Mouse (Mus musculus) adrenal gland, postnatal 4 days (tissue): ENCODE measurements around the gene Cx3cr1. TPM values are rescaled to one million over a fixed set of nuclear protein-coding genes. Genes with fewer than 3 reads are reported as not detected.
A peak's percentile ranks its signal among the peaks of the same experiment; 100 is the strongest.

Experiments
- DNase-seq, 2 experiments: peaks; one replicate each; pipeline ENCODE4 v3.0.0; 2021 to 2022; ENCODE audit warnings: low spot score in 2 of 2, mixed read lengths in 2 of 2
- total RNA-seq, 2 experiments: library from RNA; stranded (reverse); gene quantifications; 2 replicates each; pipeline ENCODE4 v1.2.3; 2021

Gene Cx3cr1
- total RNA-seq, 2 experiments from 2014 or later = 7.2 TPM

- DNase-seq = peak; percentile 71 to 90
Measured at GRCm38 (mm10) chr9:119894339-119895009, 175.2 kb downstream of the Cx3cr1 start, which contains the start of gene Wdr48. TSS of gene Wdr48 (plus strand) at chr9:119894878.

- DNase-seq = no peak
Measured at GRCm38 (mm10) chr9:119893881-119894280, 175.8 kb downstream of the Cx3cr1 start.

- no peak for DNase-seq
Measured at GRCm38 (mm10) chr9:119890692-119891091, 179.0 kb downstream of the Cx3cr1 start.

- DNase-seq = no peak
Measured at GRCm38 (mm10) chr9:119889446-119889845, 180.2 kb downstream of the Cx3cr1 start.

- DNase-seq = no peak
Measured at GRCm38 (mm10) chr9:119888843-119889246, 180.8 kb downstream of the Cx3cr1 start.

GRCm38 (mm10) chr9:119887144-119887901, 182.4 kb downstream of the Cx3cr1 start:
- no peak for DNase-seq

- DNase-seq = no peak
Measured at GRCm38 (mm10) chr9:119854170-119854569, 215.5 kb downstream of the Cx3cr1 start.

- DNase-seq = no peak
Measured at GRCm38 (mm10) chr9:119853071-119853846, 216.4 kb downstream of the Cx3cr1 start.

- no peak for DNase-seq
Measured at GRCm38 (mm10) chr9:119852347-119853030, 217.2 kb downstream of the Cx3cr1 start.

Other genes starting within 250 kb of the Cx3cr1 start
- under 1 TPM in 1 of 2 experiments, not detected in 1; 0.06 TPM for gene Scn11a, start 244.4 kb downstream of the Cx3cr1 start, total RNA-seq
- gene Wdr48, start 175.0 kb downstream of the Cx3cr1 start, total RNA-seq = 10 to 100 TPM; 55.6 to 56.5 TPM
- 10 to 100 TPM; 26.9 to 27.1 TPM for gene Gorasp1, start 132.3 kb downstream of the Cx3cr1 start, total RNA-seq
- under 1 TPM; 0.34 TPM for gene Ttc21a, start 132.3 kb downstream of the Cx3cr1 start, total RNA-seq
- gene Csrnp1, start 85.2 kb downstream of the Cx3cr1 start, total RNA-seq = 10 to 100 TPM; 18.0 to 18.1 TPM
- 1 to 10 TPM; 2.2 to 5.6 TPM for gene Xirp1, start 46.3 kb downstream of the Cx3cr1 start, total RNA-seq
- not detected for gene Ccr8, start 22.2 kb upstream of the Cx3cr1 start, total RNA-seq
- gene Slc25a38, start 40.5 kb upstream of the Cx3cr1 start, total RNA-seq = 10 to 100 TPM; 22.4 to 25.0 TPM
- gene Rpsa, start 57.8 kb upstream of the Cx3cr1 start, total RNA-seq = 1,000 to 10,000 TPM; 1,207 to 1,212 TPM
- not detected for gene Mobp, start 79.8 kb upstream of the Cx3cr1 start, total RNA-seq
- gene Myrip, start 231.6 kb upstream of the Cx3cr1 start, total RNA-seq = 10 to 100 TPM; 16.8 to 17.3 TPM